Mouse (Mus musculus): Measurements from ENCODE around the gene Twf2.

Gene Twf2

DNA sequence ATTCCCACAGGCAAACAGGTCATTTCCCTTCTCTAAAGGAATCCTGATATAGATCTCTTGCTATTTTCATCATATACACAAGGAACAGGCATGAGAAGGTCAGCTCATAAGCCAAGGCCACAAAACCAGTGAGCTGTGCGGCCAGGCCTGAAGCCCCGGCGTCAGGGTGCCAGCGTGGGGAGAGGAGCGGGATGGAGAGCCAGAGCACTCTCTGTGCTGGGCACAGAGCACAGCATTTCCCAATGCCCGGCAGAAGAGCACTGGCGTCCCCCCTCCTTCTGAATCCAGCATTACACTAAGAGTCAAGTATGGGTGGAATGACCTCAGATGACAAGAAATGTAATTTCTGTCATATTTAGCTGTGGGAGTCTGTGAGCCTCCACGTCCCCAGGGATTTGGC is 34.5 kb downstream of the Twf2 start:
- DNase-seq (ENCODE audit: low read depth) = no peak

DNA sequence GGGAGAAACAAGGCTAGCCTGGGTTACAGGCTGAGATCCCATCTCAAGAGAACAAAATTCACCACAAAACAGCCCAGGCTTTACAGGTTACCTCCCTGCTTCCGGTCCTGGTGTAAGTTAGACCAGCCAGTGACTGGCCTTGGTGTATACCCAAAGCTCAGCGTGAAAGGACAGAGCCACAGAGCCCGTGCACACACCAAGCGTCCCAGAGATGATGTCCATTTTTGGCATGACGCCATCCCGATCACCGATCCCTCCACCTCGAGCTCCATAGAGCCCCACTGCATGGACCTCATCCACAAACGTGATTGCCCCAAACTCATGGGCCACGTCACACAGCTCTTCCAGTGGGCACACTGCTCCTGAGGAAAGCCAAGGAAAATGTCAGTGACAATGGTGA is 35.0 kb downstream of the Twf2 start:
- no peak for DNase-seq (ENCODE audit: low read depth)

DNA sequence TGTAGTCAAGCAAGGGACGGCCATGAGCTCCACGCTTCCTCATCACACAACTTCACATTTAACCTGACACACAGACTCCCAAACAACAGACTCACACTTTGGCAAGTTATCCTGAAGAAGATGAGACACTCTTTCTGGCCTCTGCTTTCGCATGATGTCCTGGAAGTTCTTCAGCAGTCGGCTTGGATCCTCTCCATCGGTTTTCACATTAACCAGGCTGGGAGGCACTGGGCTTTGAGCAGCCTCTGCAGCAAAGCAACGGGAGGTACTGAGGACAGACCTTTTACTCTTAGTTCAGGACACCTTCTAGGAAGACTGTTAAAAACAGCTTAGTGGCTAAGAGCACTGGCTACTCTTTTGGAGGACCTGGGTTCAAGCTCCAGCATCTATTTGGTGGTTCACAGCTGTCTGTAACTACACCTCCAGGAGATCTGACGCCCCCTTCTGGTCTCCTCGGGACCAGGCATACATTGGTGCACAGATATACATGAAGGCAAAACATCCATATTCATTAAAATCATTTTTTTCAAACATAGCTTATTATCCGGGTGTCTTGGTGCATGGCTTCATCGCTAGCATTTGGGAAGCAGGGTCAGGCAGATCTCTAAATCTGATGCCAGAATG is 38.7 kb downstream of the Twf2 start:
- no peak for DNase-seq (ENCODE audit: low read depth)

DNA sequence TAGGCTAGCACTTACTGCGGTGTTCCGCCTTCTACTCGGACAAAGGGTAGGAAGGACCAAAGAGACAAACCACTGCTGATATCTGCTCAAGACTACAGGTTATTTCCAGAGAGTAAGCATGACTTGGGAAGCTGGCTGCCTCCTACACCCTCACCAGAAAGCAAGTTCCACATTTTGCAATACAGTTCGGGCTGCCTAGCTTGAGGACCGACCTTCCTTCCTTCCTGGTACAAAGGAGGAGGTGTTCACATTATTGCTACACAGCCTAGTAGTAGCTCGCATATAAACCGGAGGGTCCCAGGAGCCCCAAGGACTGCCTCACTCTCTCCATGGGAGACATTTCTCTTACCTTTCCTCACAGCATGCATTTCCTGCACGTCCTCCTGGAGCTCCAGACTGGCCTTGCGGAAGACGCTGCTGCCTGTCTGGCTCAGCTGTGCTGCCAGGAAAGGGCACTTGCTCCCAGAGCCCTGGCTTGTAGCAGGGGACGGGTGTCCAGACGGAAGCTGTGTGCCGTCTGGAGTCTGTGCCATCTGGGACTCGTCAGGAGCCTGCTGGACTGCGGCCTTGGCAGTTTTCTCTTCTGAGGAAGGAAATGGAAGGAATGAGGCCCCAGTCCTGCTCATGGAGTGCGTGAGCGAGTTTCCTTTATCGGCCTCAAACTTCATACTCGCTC is 40.0 kb downstream of the Twf2 start:
- DNase-seq (ENCODE audit: low read depth) = peak; percentile 39

DNA sequence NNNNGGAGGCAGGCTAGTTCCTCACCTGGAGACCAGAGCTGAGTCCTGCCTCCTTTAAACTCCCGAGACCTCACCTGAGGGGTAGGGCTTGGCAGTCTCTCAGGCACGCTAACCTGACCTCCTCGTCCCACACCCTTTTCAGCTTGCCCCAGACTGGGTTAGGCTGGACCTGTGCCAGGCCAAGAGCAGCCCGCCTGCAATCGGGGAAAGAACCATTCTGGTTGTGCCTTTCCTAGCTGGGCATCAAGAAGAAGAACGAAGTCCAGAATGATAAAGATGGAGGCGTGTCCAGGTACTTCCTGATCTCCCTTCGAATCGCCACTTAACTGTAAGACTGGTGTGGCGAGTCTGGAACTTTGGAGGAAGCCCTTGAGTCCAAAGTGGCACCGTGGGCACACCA is 46.6 kb downstream of the Twf2 start:
- DNase-seq (ENCODE audit: low read depth) = no peak

DNA sequence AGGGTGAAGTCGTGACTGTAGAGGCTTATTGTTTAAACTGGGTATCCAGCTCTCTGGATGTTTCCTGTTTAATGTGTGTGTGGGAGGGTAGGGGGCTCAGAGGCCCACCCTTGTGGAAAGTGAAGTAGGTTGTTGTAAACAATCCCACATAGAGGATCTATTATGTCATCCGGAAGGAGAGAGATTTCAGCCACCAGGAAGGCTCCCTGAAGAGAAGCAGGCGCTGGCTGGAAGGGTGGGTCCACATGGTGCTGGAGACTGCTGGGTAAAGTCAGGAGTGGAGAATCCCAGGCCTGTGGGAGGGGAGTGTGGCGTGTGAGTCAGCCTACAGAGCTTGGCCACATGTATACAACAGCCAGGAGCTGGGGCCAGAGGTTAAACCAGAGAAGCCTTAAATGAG is 47.3 kb downstream of the Twf2 start:
- DNase-seq (ENCODE audit: low read depth) = no peak

DNA sequence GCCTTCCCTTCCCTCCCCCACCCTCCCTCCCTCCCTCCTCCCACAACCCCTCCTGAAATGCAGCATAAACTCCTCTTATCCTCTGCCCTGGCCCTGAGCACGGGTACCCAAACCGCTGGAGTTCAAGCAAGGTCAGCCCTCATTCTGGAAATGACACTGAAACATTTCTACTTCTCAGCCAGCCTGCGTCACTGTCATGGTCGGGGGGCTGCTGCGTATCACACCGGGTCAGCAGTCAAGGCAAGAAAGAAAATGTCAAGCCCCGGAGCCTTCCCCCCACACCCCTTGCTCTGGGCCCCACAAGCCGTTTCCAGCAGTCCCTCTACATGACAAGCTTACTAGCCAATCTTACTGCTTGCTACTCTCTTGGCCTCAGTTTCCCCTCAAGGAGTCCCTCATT is 48.2 kb downstream of the Twf2 start:
- no peak for DNase-seq (ENCODE audit: low read depth)

DNA sequence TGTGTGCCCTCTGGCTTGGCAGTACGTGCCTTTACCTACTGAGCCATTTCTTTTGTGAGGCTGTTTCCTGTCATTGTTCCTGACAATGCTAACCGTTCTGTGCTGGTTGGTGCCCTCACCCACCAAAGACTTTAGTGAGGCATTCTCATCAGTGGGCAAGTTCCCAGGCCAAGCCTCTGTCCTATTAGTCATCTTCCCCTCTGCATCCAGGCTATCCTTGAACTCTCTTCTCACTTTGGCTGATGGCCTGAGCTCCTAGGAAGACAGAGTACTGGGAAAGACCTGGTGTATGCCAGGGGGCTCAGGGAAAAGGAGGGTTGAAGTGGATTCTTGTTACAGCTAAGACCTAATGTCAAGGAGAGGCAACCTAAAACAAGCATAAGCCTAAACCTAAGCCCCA is 51.1 kb downstream of the Twf2 start:
- no peak for DNase-seq (ENCODE audit: low read depth)

DNA sequence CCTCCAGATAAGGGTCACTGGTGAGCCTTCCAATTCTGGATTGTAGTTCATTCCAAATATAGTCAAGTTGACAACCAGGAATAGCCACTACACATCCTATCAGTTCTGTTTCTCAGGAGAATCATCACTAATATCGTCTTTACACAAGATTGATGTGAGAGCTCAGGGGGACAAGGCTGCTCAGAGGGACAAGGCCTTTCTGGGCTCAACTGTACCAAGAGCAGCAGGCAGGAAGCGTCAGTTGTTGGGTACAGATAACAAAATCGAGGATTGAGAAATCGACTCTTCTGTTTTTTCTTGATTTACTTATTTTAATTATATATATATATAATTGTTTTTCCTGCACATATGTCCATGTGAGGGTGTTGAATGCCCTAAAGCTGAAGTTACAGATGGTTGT is 55.5 kb downstream of the Twf2 start:
- peak; percentile 71 for DNase-seq (ENCODE audit: low read depth)

DNA sequence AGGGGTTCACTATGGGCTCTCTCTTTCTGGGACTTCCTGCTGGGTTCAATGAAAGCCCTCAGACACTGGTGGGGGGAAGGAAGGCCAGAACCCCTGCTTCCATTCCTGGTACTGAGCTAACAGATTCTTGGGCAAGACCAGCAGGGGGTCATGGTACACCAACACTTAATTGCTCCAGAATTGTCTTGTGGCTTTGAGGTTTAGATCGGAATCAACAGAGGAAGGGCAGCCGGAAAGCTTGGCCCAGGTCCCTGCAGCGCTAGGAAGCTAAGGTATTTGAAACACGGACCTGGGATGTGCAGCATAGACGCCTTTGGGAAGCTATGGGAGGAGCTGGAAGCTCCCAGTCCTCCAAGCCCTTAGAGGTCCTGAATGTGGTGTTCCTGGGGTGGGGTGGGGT is 56.1 kb downstream of the Twf2 start:
- DNase-seq (ENCODE audit: low read depth) = peak; percentile 90

DNA sequence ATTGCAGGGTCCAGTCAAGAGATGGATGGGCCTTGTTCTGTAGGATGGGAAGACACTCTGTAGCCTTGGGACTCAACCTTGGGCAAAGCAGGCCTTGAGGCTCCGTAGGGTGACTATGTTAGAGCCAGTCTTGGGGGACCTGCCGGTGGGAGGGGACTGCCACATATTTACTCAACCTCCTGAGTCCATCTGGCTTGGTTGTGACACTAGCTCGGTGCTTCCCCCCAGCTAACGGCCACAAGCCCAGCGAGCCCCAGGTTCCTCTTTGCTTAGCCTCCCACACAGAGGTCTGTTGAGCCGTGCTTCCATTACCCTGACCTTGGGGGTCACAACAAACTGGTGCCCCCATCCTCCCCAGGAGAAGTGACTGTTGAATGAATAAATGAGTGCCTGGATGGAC is 58.1 kb downstream of the Twf2 start:
- peak; percentile 80 for DNase-seq (ENCODE audit: low read depth)

DNA sequence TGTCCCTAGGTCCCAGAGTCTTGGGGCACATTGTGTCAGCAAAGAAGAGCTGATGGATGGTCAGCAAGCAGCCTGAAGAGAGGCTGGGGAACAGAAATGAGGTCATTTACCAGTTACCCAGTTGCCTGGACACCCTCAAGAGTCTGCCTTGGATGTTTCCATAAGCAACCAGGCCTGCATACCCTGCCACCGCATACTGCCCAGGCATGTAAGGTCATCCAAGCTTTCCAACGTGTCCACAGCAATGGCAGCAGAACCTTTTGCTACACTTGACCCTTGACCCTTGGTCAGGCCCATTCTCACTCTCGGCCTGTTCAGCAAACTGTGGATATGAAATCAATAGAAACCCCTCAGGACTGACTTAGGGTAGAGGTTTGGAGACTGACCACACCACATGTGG is 58.6 kb downstream of the Twf2 start:
- DNase-seq (ENCODE audit: low read depth) = no peak

DNA sequence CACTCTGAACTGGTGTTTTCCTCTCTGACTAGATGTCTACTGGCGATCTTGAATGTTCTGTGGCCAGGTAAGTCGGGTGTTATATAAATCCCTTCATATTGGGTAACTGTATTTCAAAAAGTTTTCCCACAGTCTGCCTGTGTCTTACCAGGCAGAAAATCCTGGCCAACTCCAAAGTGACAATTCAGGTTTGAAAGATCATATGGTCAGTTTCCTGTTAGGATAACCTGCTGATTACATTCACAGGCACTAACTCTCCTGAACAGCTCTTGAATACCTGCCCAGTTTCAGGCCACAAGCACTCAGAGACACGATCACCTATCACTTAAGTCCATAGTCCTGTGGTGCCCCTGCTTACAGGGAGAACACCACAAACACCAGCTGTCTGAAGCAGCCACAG is 59.2 kb downstream of the Twf2 start:
- DNase-seq (ENCODE audit: low read depth) = no peak

DNA sequence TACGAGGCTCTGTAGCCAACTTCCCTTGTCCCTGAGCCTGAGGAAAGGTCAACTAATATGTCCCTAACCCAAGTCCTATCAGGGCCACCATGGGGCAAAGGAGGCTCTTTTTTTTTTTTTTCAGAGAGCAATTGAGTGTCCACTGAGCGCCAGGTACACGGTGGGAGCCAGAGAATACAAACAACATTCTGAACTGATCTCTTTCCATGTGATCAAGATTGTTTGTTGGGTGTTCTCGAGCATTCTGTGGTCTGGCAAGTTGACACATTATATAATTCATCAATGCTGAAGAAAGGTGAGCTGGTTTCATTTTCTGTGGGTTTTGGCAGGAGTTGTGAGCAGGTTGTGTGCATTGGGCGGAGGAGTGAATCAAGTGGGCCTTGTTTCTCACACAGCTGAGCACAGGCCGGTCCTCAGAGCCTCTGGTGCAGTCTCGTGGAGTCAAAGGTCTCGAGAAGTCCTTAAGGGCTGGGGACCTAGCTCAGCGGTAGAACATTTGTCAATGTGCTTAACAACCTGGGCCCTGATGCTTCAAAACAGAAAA is 60.5 kb downstream of the Twf2 start:
- DNase-seq (ENCODE audit: low read depth) = no peak
